In the genomic region with DNA sequence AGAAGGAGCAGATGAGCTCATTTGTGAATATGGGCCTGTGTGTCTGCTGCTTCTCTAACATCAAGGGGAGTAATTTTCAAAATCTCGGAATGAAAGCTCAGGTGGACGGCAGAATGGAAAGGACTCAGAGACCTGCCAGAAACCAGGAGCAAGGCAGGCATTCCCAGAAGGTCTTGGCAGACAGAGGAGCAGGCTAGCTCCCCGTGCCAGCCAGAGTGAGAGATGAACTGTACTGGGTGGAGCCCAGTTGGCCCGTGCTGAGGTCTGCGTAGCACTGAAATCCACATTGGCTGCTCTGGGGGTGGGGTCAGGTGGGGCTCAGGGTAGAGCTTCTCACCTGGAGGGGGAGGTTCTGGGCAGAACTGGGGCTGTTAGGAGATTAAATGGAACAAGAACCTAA, we compare ENCODE assay signal across 19 mouse cellular contexts. TPM values are rescaled to one million over a fixed set of nuclear protein-coding genes. Genes with fewer than 3 reads are reported as not detected.
A peak's percentile ranks its signal among the peaks of the same experiment; 100 is the strongest.
DNase-seq lines count a peak whose midpoint lies in the region; ATAC-seq and TF ChIP-seq lines count a peak whose summit lies in the region.
"Had no signal": no experiment of that assay in that cellular context is flagged by ENCODE, and none has a peak within 500 bp of the region (broad histone marks: within the 10 kb centered on the region; RNA-seq: fewer than 3 reads in every experiment).

No protein-coding gene starts in this region.

- WGBS in forebrain, postnatal 0 days = 51% methylated on average over 5 of the region's 5 CpGs
- WGBS in forebrain, embryonic 14.5 days = 75% methylated on average over 5 of the region's 5 CpGs
- 79% methylated on average over 5 of the region's 5 CpGs for WGBS in midbrain, embryonic 15.5 days

- no peak for TF ChIP-seq CTCF in forebrain, postnatal 0 days (IDR thresholded peaks at IDR 0.05; ENCODE audit: low read depth)

- ATAC-seq in forebrain, postnatal 0 days = no peak
- no peak for ATAC-seq in forebrain, embryonic 14.5 days
- ATAC-seq in midbrain, embryonic 15.5 days (replicated peaks) = no peak
- ATAC-seq: intestine, postnatal 0 days had no signal

- no peak overlapping the region for H3K9ac ChIP-seq in forebrain, postnatal 0 days
- H3K9ac ChIP-seq in forebrain, embryonic 14.5 days (ENCODE audit: low read length) = no peak overlapping the region
- no peak overlapping the region for H3K9ac ChIP-seq in midbrain, embryonic 15.5 days
- H3K9ac ChIP-seq: embryonic facial prominence, embryonic 12.5 days; hindbrain, embryonic 13.5 days; lung, embryonic 15.5 days; neural tube, embryonic 12.5 days had no signal

- H3K4me1 ChIP-seq in forebrain, postnatal 0 days (ENCODE audit: insufficient read depth) = no peaks in the 10 kb centered on the region; the same call in 1 of the 2 replicates
- H3K4me1 ChIP-seq in forebrain, embryonic 14.5 days (ENCODE audit: control insufficient read depth, insufficient read depth, low read length) = peaks cover 3% of the 10 kb centered on the region; the same call in 1 of the 2 replicates
- peaks cover 25% of the 10 kb centered on the region for H3K4me1 ChIP-seq in midbrain, embryonic 15.5 days
- H3K4me1 ChIP-seq: neural tube, embryonic 12.5 days had no signal

- H3K4me2 ChIP-seq in forebrain, postnatal 0 days (ENCODE audit: low read depth) = no peak overlapping the region
- H3K4me2 ChIP-seq in forebrain, embryonic 14.5 days (ENCODE audit: low read length) = no peak overlapping the region
- no peak overlapping the region for H3K4me2 ChIP-seq in midbrain, embryonic 15.5 days
- H3K4me2 ChIP-seq: embryonic facial prominence, embryonic 12.5 days; hindbrain, embryonic 13.5 days; liver, embryonic 11.5 days; lung, embryonic 15.5 days; neural tube, embryonic 12.5 days had no signal

- intact Hi-C loops in left cerebral cortex, postnatal 10 days (cut with DNase I) = no loop called here

- H3K4me3 ChIP-seq in forebrain, postnatal 0 days (ENCODE audit: low read depth, low read length) = no peak overlapping the region
- H3K4me3 ChIP-seq in forebrain, embryonic 14.5 days (ENCODE audit: low read depth, low read length) = no peak overlapping the region
- H3K4me3 ChIP-seq in midbrain, embryonic 15.5 days = no peak overlapping the region
- H3K4me3 ChIP-seq: embryonic facial prominence, embryonic 12.5 days; forebrain, embryonic 10.5 days; hindbrain, embryonic 13.5 days; lung, embryonic 15.5 days; neural tube, embryonic 12.5 days had no signal

- H3K9me3 ChIP-seq in forebrain, postnatal 0 days (ENCODE audit: low read length) = no peaks in the 10 kb centered on the region
- no peaks in the 10 kb centered on the region for H3K9me3 ChIP-seq in forebrain, embryonic 14.5 days (replicated peaks; ENCODE audit: control insufficient read depth, low read length)
- H3K9me3 ChIP-seq in midbrain, embryonic 15.5 days = no peaks in the 10 kb centered on the region
- H3K9me3 ChIP-seq: embryonic facial prominence, embryonic 12.5 days; forebrain, embryonic 10.5 days; G1E; hindbrain, embryonic 13.5 days; lung, embryonic 15.5 days; neural tube, embryonic 12.5 days had no signal

- no peak for DNase-seq in forebrain, postnatal 0 days
- no peak for DNase-seq in forebrain, embryonic 14.5 days (ENCODE audit: low spot score)
- peak; percentile 75 for DNase-seq in cerebellum, adult 11-12 months
- peak; percentile 71 for DNase-seq in cerebellum, adult 9-10 months
- DNase-seq in gastrocnemius, postnatal 10 days = peak; percentile 39
- no peak for DNase-seq in left cerebral cortex, postnatal 10 days (ENCODE audit: extremely low spot score in 1 of 2, low spot score in 2 of 2)
- DNase-seq: kidney, postnatal 14 days; layer of hippocampus, adult 9-11 months; right cerebral cortex, postnatal 25 days; thymus, adult 2 months had no signal

- H3K27me3 ChIP-seq in forebrain, postnatal 0 days (ENCODE audit: insufficient read depth, low read length) = no peaks in the 10 kb centered on the region
- no peaks in the 10 kb centered on the region for H3K27me3 ChIP-seq in forebrain, embryonic 14.5 days (replicated peaks; ENCODE audit: control insufficient read depth, insufficient read depth, low read length)
- no peaks in the 10 kb centered on the region for H3K27me3 ChIP-seq in midbrain, embryonic 15.5 days (replicated peaks)
- H3K27me3 ChIP-seq: embryonic facial prominence, embryonic 12.5 days; lung, embryonic 15.5 days; neural tube, embryonic 12.5 days had no signal

- no peaks in the 10 kb centered on the region for H3K36me3 ChIP-seq in forebrain, postnatal 0 days (ENCODE audit: insufficient read depth)
- H3K36me3 ChIP-seq in forebrain, embryonic 14.5 days (ENCODE audit: control insufficient read depth, insufficient read depth, low read length) = no peaks in the 10 kb centered on the region
- H3K36me3 ChIP-seq in midbrain, embryonic 15.5 days (replicated peaks) = no peaks in the 10 kb centered on the region
- H3K36me3 ChIP-seq: embryonic facial prominence, embryonic 12.5 days; forebrain, embryonic 10.5 days; G1E; hindbrain, embryonic 13.5 days; lung, embryonic 15.5 days; neural tube, embryonic 12.5 days had no signal

- H3K27ac ChIP-seq in forebrain, postnatal 0 days (ENCODE audit: low read depth, low read length) = 0 out of 2 replicates have a peak overlapping the region, but pooled peaks have one; percentile 1
- H3K27ac ChIP-seq in forebrain, embryonic 14.5 days (ENCODE audit: low read depth, low read length) = no peak overlapping the region
- no peak overlapping the region for H3K27ac ChIP-seq in midbrain, embryonic 15.5 days
- H3K27ac ChIP-seq: embryonic facial prominence, embryonic 12.5 days; forebrain, embryonic 10.5 days; hindbrain, embryonic 13.5 days; lung, embryonic 15.5 days; neural tube, embryonic 12.5 days had no signal

RNA-seq across cellular contexts. Expression of gene Pcnx, which starts 16.3 kb away (rescaled TPM):
- 30.9 and 37.6 TPM in 2 replicates for total RNA-seq in forebrain, postnatal 0 days (2014; rRNA removed)
- 6.1 and 6.3 TPM in 2 replicates for polyA plus RNA-seq in forebrain, postnatal 0 days (2015; fragmentation: Nextera tagmentation; extraction: Ambion mirVana)
- 9.6 and 16.2 TPM in 2 replicates for polyA plus RNA-seq in forebrain, embryonic 14.5 days (2014; fragmentation: Nextera tagmentation; extraction: Ambion mirVana)
- total RNA-seq in gastrocnemius, postnatal 10 days (2021) = 10 to 100 TPM; 48.3 to 49.1 TPM
- polyA plus RNA-seq in midbrain, embryonic 15.5 days (2015; fragmentation: Nextera tagmentation; extraction: Ambion mirVana) = 9.3 and 12.2 TPM in 2 replicates
- total RNA-seq in left cerebral cortex, postnatal 10 days (2021) = 100 to 1,000 TPM; 107 to 115 TPM
- polyA plus RNA-seq: G1E had no signal

Comparison
In these comparisons a context has a peak if more than half of its experiments do, and no peak if none do; other contexts are left out.
1. DNase-seq: peak in cerebellum, adult 11-12 months (single experiment), cerebellum, adult 9-10 months (single experiment) and gastrocnemius, postnatal 10 days (single experiment); none in forebrain, postnatal 0 days (single experiment), forebrain, embryonic 14.5 days (single experiment) and left cerebral cortex, postnatal 10 days (0 of 2).